ENCODE assay signal across 9 mouse cellular contexts in the genomic region with DNA sequence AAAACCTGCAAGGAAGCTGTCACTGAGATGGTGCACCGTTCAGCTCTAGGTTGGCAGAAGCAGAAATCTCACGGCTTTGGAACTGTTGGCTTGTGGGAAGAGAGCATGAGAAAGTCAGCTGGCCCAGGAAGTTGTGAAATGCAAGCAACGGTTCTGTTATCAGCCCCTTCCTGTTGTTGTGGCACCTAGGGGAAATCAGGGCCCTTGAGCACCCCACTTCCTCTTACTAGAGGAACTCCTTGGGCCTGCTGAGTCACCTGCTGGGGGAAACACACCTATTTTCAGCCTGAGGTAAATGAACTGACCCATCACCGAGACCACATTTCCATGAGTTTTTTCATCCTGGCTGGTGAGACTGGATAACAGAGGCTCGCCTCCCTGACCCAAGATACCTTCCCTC.
DNase-seq lines count a peak whose midpoint lies in the region; ATAC-seq and TF ChIP-seq lines count a peak whose summit lies in the region.
"Had no signal": no experiment of that assay in that cellular context is flagged by ENCODE, and none has a peak within 500 bp of the region (broad histone marks: within the 10 kb centered on the region; RNA-seq: fewer than 3 reads in every experiment).

No protein-coding gene starts in this region.

- no peaks in the 10 kb centered on the region for H3K79me2 ChIP-seq in C2C12 (ENCODE audit: control insufficient read depth, insufficient read depth)

- peaks cover 21% of the 10 kb centered on the region for H3K4me1 ChIP-seq in bone marrow macrophage, adult 2 months (ENCODE audit: control insufficient read depth, insufficient read depth, low read length)

- no peak for TF ChIP-seq CTCF in C2C12 (IDR thresholded peaks at IDR 0.05; ENCODE audit: control insufficient read depth, insufficient read depth, insufficient read length)
- no peak for TF ChIP-seq CTCF in bone marrow macrophage, adult 2 months (IDR thresholded peaks at IDR 0.05; ENCODE audit: low read depth, low read length)

- peak overlapping the region; percentile 59 for H3K27ac ChIP-seq in bone marrow macrophage, adult 2 months (ENCODE audit: insufficient read depth, low read depth, low read length)

- no peak overlapping the region for H3K4me3 ChIP-seq in C2C12 (ENCODE audit: insufficient read depth, poor library complexity, severe bottlenecking)
- H3K4me3 ChIP-seq in bone marrow macrophage, adult 2 months (ENCODE audit: insufficient read depth, low read length): peak overlapping the region; percentile 19; the same call in 1 of the 2 replicates

- ATAC-seq in erythroblast, adult 5-6 weeks (replicated peaks; ENCODE audit: low FRiP score, poor library complexity, severe bottlenecking): no peak

- no peaks in the 10 kb centered on the region for H3K36me3 ChIP-seq in C2C12 (ENCODE audit: control insufficient read depth, insufficient read depth)

- no peaks in the 10 kb centered on the region for H3K27me3 ChIP-seq in C2C12 (ENCODE audit: control insufficient read depth, insufficient read depth, insufficient read length)

- no peaks in the 10 kb centered on the region for H3K79me3 ChIP-seq in C2C12 (ENCODE audit: low read depth)

- TF ChIP-seq POLR2A in bone marrow macrophage, adult 2 months (IDR thresholded peaks at IDR 0.05; ENCODE audit: borderline replicate concordance, low read depth, low read length): no peak

- DNase-seq in lung, postnatal 14 days: peak; percentile 39
- DNase-seq in spleen, postnatal 10 days (ENCODE audit: low spot score in 2 of 2): peak; percentile 31 to 71
- DNase-seq in urinary bladder, adult 18-20 months (ENCODE audit: low spot score in 2 of 2): no peak
- DNase-seq in urinary bladder, adult 2 months (ENCODE audit: low spot score): no peak
- no peak for DNase-seq in kidney, adult 18-20 months
- DNase-seq: heart, postnatal 10 days had no signal

- no peak overlapping the region for H3ac ChIP-seq in C2C12 (ENCODE audit: control insufficient read depth, insufficient read length, low read depth)

TF ChIP-seq in C2C12, 6 proteins besides CTCF, POLR2A, EP300 and RAD21:
- TF ChIP-seq USF1 (IDR thresholded peaks at IDR 0.05; ENCODE audit: low read depth): no peak
- TF ChIP-seq CEBPB (IDR thresholded peaks at IDR 0.05; ENCODE audit: low read depth): peak; percentile 40

Comparison
In these comparisons a context has a peak if more than half of its experiments do, and no peak if none do; other contexts are left out.
1. DNase-seq: peak in lung, postnatal 14 days (single experiment) and spleen, postnatal 10 days (2 of 2); none in urinary bladder, adult 18-20 months (0 of 2), urinary bladder, adult 2 months (single experiment) and kidney, adult 18-20 months (single experiment).